Mouse (Mus musculus): ENCODE measurements around the gene A930004D18Rik.

A930004D18Rik gene

GRCm38 (mm10) chr2:18034371-18035250 lies 2.9 kb downstream of the A930004D18Rik start:
- no peak for DNase-seq

GRCm38 (mm10) chr2:18033166-18034108 lies 4.1 kb downstream of the A930004D18Rik start:
- DNase-seq, result no peak

- DNase-seq, result no peak
These were observed 5.0 kb downstream of the A930004D18Rik start for GRCm38 (mm10) chr2:18032538-18032895.

- DNase-seq, result no peak
These were observed 5.6 kb downstream of the A930004D18Rik start for GRCm38 (mm10) chr2:18031831-18032537.

GRCm38 (mm10) chr2:18031271-18031821 lies 6.2 kb downstream of the A930004D18Rik start:
- no peak for DNase-seq

GRCm38 (mm10) chr2:18030581-18030980 lies 7.0 kb downstream of the A930004D18Rik start:
- DNase-seq, result no peak

- no peak for DNase-seq
These were observed 7.9 kb downstream of the A930004D18Rik start for GRCm38 (mm10) chr2:18029656-18030055.

GRCm38 (mm10) chr2:18028140-18029021 lies 9.2 kb downstream of the A930004D18Rik start:
- DNase-seq, result peak; percentile 96

- peak; percentile 95 to 97 for DNase-seq
These were observed 9.9 kb downstream of the A930004D18Rik start for GRCm38 (mm10) chr2:18027448-18028139.

GRCm38 (mm10) chr2:18026116-18026947 lies 11.2 kb downstream of the A930004D18Rik start:
- DNase-seq, result peak; percentile 63 to 70

GRCm38 (mm10) chr2:18025781-18026115 lies 11.8 kb downstream of the A930004D18Rik start:
- DNase-seq, result no peak

GRCm38 (mm10) chr2:18025116-18025515 lies 12.4 kb downstream of the A930004D18Rik start:
- no peak for DNase-seq

- no peak for DNase-seq
These were observed 14.7 kb downstream of the A930004D18Rik start for GRCm38 (mm10) chr2:18022886-18023285.

- no peak for DNase-seq
These were observed 18.4 kb downstream of the A930004D18Rik start for GRCm38 (mm10) chr2:18019122-18019521.

GRCm38 (mm10) chr2:18017321-18017720 lies 20.2 kb downstream of the A930004D18Rik start:
- no peak for DNase-seq

GRCm38 (mm10) chr2:18016639-18017038 lies 20.9 kb downstream of the A930004D18Rik start:
- no peak for DNase-seq

GRCm38 (mm10) chr2:18015581-18015980 lies 22.0 kb downstream of the A930004D18Rik start:
- DNase-seq, result no peak

- DNase-seq, result no peak
These were observed 24.7 kb downstream of the A930004D18Rik start for GRCm38 (mm10) chr2:18012866-18013265.

- DNase-seq, result no peak
These were observed 26.3 kb downstream of the A930004D18Rik start for GRCm38 (mm10) chr2:18011226-18011625.

GRCm38 (mm10) chr2:18005137-18005536 lies 32.4 kb downstream of the A930004D18Rik start:
- no peak for DNase-seq

All from lung, adult 18-20 months (tissue).